Mouse (Mus musculus) left cerebral cortex, postnatal 25 days (tissue): Measurements from ENCODE around the gene Ttc1. TPM values are rescaled to one million over a fixed set of nuclear protein-coding genes. Genes with fewer than 3 reads are reported as not detected.

ENCODE experiments used
- DNase-seq, 2 experiments: peaks; one replicate each; pipeline ENCODE4 v3.0.0; 2022; ENCODE audit warnings: low spot score in 2 of 2, mixed read lengths in 1 of 2
- intact Hi-C: fragments of 180-260 bp; cut with DNase I; formaldehyde crosslinking; loops from one replicate; pipeline ENCODE4 v1.15.1; 2025
- total RNA-seq, 2 experiments: library from RNA; stranded (reverse); gene quantifications; 2 replicates each; pipeline ENCODE4 v1.2.3; 2021

Ttc1 gene
- total RNA-seq, 2 experiments from 2014 or later = 53.8 to 54.7 TPM

DNA sequence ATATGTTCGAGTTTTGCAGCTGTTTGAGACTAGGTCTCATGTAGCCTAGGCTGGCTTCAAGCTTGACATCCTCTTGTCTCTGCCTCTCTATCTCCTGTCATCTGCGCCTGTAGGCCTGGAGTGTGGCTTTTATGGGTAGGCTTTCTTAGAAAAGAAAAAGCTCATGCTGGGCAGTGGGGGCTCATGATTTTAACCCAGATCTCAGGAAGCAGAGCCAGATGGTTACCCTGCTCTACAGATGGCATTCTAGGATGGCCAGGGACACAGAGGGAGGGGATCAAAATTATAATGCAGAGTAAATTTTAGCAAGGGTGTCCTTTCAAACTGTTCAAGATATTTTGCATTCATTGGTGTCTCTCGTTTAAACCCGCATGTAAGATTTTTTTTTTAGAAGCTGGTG is 35.6 kb downstream of the Ttc1 start:
- DNase-seq = peak in 1 of 2 experiments; percentile 61
- intact Hi-C loops = no loop called here

DNA sequence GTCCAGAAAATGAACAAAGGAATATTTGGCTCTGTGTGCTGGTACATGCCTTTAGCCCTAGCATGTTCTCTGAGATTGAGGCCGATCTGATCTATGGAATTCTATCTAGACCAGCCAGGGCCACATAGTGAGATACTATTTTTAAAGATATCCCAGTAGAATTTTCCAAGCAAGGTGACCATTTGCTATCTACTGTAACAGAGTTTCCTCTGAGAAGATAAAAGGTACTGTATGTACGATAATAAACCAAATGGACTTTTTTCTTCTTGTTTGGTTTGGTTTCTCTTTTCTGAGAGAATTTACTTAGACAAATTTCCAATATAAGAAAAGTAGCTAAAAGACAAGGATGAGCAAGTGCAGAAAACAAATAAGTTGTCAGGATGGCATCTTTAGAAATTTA is 39.4 kb downstream of the Ttc1 start:
- DNase-seq = no peak
- intact Hi-C loops = no loop called here

DNA sequence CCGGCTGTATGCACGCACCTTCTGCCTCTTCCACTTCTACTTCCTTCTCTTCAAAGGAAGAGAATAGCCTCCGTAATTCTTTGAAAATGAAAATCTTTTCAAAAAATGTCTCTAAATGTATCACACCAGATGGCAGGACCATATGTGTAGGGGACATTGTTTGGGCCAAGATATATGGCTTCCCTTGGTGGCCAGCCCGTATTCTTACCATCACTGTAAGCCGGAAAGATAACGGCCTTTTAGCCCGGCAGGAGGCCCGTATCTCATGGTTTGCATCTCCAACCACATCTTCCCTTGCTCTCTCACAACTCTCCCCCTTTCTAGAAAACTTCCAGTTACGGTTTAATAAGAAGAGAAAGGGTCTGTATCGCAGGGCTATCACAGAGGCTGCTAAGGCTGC is 42.1 kb downstream of the Ttc1 start:
- peak in 1 of 2 experiments; percentile 47 for DNase-seq
- intact Hi-C loops = no loop called here

DNA sequence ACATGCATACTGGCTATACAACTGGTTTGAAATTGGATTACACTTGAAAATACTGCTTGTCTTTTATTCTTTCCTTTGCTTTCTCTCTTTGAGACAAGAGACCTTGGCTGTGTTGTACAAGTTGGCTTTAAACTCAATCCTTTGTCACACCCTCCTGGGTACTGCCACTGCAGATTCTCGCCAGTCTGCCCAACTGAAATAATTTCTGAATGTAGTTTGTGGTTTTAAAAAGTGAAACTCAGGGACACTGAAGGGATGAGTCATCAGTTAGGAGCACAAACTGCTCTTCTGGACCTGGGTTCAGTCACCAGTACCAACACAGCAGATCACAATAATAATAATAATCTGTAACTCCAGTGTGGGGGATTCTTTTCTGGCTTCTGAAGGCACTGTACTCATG is 44.3 kb downstream of the Ttc1 start:
- DNase-seq = no peak
- intact Hi-C loops = no loop called here

DNA sequence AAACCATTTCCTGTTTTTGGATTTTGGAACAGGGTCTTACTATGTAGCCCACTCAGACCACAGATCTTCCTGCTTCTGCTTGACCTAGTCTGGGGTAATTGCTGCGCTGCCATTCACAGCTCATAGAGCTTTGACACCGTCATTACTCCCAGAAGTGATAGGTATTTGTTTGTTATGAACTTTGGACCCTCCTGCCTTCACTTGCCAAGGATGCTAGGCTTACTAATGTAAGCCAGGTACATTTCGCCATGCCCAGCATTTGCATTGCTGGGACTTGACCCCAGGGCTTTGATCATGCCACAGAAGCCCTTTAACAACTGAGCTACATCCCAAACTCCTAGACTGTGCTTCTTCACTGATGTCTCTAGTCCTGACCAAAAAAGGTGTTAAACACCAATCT is 47.5 kb downstream of the Ttc1 start:
- intact Hi-C loops = no loop called here
- DNase-seq = no peak

DNA sequence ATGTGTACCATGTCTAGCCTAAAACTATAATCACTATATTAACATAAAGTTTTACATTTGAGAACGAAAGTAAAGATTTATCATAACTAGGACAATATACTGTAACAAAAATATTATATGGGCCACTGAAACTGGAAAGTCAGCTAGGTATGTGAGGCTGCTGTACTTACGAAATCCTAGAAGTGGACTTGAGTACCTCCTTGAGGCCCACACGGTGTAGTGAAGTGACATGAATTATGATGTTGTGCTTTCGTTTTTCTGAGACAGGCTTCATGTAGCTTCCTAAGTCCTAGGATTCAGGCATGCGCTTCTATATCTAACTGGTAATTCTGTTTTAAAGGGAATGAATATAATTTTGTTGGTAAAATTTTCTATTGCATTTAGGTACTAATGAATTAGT is 49.2 kb downstream of the Ttc1 start:
- intact Hi-C loops = no loop called here
- no peak for DNase-seq

DNA sequence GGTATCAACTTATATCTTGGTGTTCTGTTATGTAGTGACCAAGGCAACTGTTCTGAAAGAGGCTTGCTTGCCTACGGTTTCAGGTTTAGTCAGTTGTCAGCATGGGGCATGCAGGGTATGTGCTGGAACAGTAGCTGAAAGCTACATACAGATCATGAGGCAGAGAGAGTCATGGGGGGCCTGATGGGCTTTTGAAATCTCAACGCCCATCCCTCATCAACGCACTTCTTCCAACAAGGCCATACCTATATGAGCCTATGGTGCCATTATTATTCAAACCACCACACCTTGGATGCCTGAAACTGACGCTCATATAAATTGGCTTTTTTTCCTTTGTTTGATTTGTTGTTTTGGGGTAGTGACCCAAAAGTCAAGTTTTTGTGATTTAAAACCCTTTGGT is 51.2 kb downstream of the Ttc1 start:
- DNase-seq = no peak
- intact Hi-C loops = no loop called here

DNA sequence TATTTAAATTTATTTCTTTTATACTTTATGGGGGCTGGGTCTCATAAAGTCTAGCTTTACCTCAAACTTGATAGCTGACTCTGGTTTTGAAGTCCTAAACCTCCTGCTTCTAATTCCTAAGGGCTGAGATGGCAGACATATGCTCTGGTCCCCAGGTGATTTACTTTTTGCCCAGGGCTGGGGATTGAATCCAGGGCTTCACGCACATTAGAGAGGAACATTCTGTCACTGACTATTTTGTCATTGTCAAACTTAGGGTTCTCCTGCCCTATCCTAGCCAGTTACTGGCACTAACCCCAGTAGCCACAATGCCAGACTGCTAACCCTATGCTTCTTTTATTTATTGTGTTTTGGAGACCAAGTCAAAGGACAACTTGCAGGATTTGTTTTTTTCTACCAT is 59.0 kb downstream of the Ttc1 start:
- intact Hi-C loops = no loop called here
- DNase-seq = no peak

DNA sequence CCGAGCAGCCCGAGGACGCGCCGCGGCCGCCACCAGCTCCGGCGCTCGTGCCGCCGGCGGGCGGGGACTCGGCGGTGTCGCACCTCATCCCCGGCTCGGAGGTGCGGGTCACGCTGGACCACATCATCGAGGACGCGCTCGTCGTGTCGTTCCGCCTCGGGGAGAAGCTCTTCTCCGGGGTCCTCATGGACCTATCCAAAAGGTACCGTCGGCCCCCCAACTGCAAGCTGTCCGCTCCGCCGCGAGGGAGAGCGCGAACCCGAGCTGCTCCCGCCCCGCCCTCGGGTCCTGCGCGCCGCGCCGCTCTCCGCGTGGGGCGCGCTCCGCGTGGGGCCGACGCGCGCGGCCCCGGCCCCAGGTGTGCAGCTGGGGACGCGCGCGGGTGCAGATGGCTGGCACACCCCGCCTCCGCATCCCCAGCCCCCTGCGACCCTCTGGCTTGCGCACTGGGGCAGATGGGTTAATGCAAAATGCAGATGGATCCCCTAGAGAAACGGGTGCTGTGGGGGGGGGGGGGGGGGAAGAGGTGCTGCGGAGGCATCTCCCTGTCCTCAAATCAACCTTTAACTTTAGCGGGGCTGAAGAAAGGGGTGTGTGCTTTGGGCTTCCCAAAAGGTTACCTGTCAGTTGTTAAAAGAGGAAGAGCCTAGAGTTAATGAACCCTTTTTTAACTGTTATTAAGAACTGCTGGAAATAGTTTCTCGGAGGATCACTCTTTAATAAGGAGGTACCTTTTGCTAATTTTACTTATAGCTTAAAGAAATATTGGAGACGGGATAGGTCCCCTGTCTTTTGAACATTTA is 65.2 kb downstream of the Ttc1 start:
- peak; percentile 55 to 68 for DNase-seq
- intact Hi-C loops = loop anchor here (1.0 to 5.0 kb wide), 2 partner anchors 55 to 188 kb away; no protein-coding TSS in a partner anchor

DNA sequence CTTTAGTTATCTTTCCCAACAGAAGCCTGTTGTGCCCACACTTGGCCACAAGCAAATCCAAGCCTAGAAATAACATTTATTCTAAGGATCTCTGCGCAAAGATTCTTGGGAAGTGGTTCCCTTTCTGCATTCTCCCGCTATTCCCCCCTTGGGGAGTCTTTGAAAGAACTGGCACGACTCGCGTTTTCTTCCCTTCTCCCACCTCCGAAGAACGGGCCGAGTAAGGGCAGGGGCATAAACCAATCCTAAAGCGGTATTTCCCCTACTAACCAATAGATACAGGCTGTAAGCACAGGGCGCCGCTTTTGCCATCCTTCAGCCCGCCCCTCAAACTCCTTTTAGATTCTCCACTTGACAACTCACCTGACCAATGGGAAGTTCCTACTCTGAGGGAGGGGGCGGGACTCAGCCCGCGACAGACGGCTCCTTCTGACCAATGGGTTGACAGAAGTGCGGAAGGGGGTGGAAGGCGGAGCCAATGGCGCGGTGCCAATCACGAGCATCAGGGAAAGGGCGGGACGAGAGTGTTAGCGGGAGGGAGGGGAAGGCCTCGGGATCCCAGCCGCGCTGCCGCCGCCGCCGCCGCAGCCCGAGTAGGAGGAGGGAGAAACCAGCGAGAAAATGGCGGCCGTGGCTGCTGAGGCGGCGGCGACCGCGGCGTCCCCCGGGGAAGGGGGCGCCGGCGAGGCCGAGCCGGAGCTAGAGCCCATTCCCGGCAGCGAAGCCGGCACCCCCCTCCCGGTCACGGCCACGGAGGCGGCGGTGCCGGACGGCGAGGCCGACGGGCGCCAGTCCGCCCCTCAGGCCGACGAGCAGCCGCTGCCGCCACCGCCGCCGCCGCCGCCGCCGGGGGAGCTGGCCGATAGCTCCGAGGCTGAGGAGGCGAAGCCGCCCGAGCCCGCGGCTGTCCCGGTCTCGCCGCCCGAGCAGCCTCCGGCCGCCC is 66.1 kb downstream of the Ttc1 start, which contains the start of gene Pwwp2a:
Gene Pwwp2a, plus strand, starts transcription at position 527 of the 943 bp plus-strand sequence.
- intact Hi-C loops = loop anchor here (1.0 to 5.0 kb wide), 3 partner anchors 54 to 187 kb away; no protein-coding TSS in a partner anchor
- DNase-seq = peak; percentile 97 to 99

Other genes starting within 250 kb of the Ttc1 start
- 1 to 10 TPM; 3.7 to 3.8 TPM for gene Ccnjl, start 219.2 kb downstream of the Ttc1 start, total RNA-seq
- 1 to 10 TPM in 1 of 2 experiments, under 1 TPM in 1; 0.69 to 1.1 TPM for gene 4933415A04Rik, start 161.0 kb downstream of the Ttc1 start, total RNA-seq
- gene Fabp6, start 146.5 kb downstream of the Ttc1 start, total RNA-seq = not detected
- gene Pwwp2a, start 66.0 kb downstream of the Ttc1 start, total RNA-seq = 10 to 100 TPM; 53.8 to 61.9 TPM
- 10 to 100 TPM; 26.6 to 32.3 TPM for gene Adra1b, start 153.2 kb upstream of the Ttc1 start, total RNA-seq